Mouse (Mus musculus): ENCODE data around the gene Gm8897. TPM values are rescaled to one million over a fixed set of nuclear protein-coding genes. Genes with fewer than 3 reads are reported as not detected.
"Not testable (repeated sequence)": the region's sequence is repeated elsewhere in the genome, so short reads cannot be mapped to it uniquely, and the experiment has no call there.

Gm8897 gene
- total RNA-seq (2014; rRNA removed): not detected in 2 replicates
- polyA plus RNA-seq (2015; fragmentation: Nextera tagmentation; extraction: Ambion mirVana): not detected in 2 replicates

- not testable (repeated sequence) for H3K9me3 ChIP-seq (ENCODE audit: low read length); H3K4me3 ChIP-seq (ENCODE audit: low read length); H3K27ac ChIP-seq; H3K36me3 ChIP-seq (ENCODE audit: insufficient read depth, low read length); ATAC-seq; H3K4me2 ChIP-seq (ENCODE audit: low read depth, low read length); H3K27me3 ChIP-seq (ENCODE audit: insufficient read depth, low read length); H3K4me1 ChIP-seq (ENCODE audit: insufficient read depth, low read length); DNase-seq (ENCODE audit: low spot score); H3K9ac ChIP-seq (replicated peaks; ENCODE audit: low read length)
- 44% methylated on average over 2 of the region's 2 CpGs for WGBS
Measured at GRCm38 (mm10) chr5:11416118-11416517, at the start of gene Gm8897. Gene Gm8897 (plus strand): TSS chr5:11416418.

GRCm38 (mm10) chr5:11416691-11417090 is 473 bp downstream of the Gm8897 start:
- H3K27me3 ChIP-seq (ENCODE audit: insufficient read depth, low read length); ATAC-seq; H3K9ac ChIP-seq (replicated peaks; ENCODE audit: low read length); H3K36me3 ChIP-seq (ENCODE audit: insufficient read depth, low read length); H3K4me1 ChIP-seq (ENCODE audit: insufficient read depth, low read length); H3K4me2 ChIP-seq (ENCODE audit: low read depth, low read length); H3K27ac ChIP-seq; DNase-seq (ENCODE audit: low spot score); H3K9me3 ChIP-seq (ENCODE audit: low read length); H3K4me3 ChIP-seq (ENCODE audit: low read length): not testable (repeated sequence)
- WGBS: 57% methylated on average over 1 of the region's 1 CpGs

Other genes with a start within 250 kb of the Gm8897 start
- not detected in 2 replicates for gene Gm5861, start 233.3 kb upstream of the Gm8897 start, total RNA-seq (2014; rRNA removed)
- gene Gm5861, start 233.3 kb upstream of the Gm8897 start, polyA plus RNA-seq (2015; fragmentation: Nextera tagmentation; extraction: Ambion mirVana): not detected in 2 replicates
- not detected in 2 replicates for gene Gm8890, start 160.4 kb upstream of the Gm8897 start, total RNA-seq (2014; rRNA removed)
- gene Gm8890, start 160.4 kb upstream of the Gm8897 start, polyA plus RNA-seq (2015; fragmentation: Nextera tagmentation; extraction: Ambion mirVana): not detected in 2 replicates
- gene Speer1, start 74.9 kb upstream of the Gm8897 start, total RNA-seq (2014; rRNA removed): not detected in 2 replicates
- gene Speer1, start 74.9 kb upstream of the Gm8897 start, polyA plus RNA-seq (2015; fragmentation: Nextera tagmentation; extraction: Ambion mirVana): not detected in 2 replicates
- not detected in 2 replicates for gene Gm8906, start 86.3 kb downstream of the Gm8897 start, total RNA-seq (2014; rRNA removed)
- gene Gm8906, start 86.3 kb downstream of the Gm8897 start, polyA plus RNA-seq (2015; fragmentation: Nextera tagmentation; extraction: Ambion mirVana): not detected in 2 replicates
- not detected in 2 replicates for gene Gm6460, start 178.5 kb downstream of the Gm8897 start, total RNA-seq (2014; rRNA removed)
- not detected in 2 replicates for gene Gm6460, start 178.5 kb downstream of the Gm8897 start, polyA plus RNA-seq (2015; fragmentation: Nextera tagmentation; extraction: Ambion mirVana)